Mouse (Mus musculus): ENCODE data around the gene Cyp17a1. TPM values are rescaled to one million over a fixed set of nuclear protein-coding genes. Genes with fewer than 3 reads are reported as not detected.

The Cyp17a1 gene
- polyA plus RNA-seq, 1 experiment from 2014 or later, result 5.8 TPM

GRCm38 (mm10) chr19:46696943-46697342, 24.0 kb upstream of the Cyp17a1 start:
- Histone ChIP-seq H3K4me3 (ENCODE audit: low read depth, low read length) (no peak overlapping the region), H3K36me3 (replicated peaks; ENCODE audit: insufficient read depth, low read length) (no peaks in the 10 kb centered on the region), H3K27ac (ENCODE audit: low read depth) (no peak overlapping the region), H3K27me3 (ENCODE audit: insufficient read depth, low read length) (no peaks in the 10 kb centered on the region), H3K9me3 (ENCODE audit: low read length) (no peaks in the 10 kb centered on the region), H3K9ac (replicated peaks) (no peak overlapping the region), H3K4me1 (ENCODE audit: insufficient read depth) (no peaks in the 10 kb centered on the region), H3K4me2 (ENCODE audit: low read depth, low read length) (no peak overlapping the region)
- DNase-seq (no peak), ATAC-seq (no peak)
- 90% methylated on average over 7 of the region's 7 CpGs for WGBS (ENCODE audit: insufficient replicate concordance)
- no peak for TF ChIP-seq CTCF (IDR thresholded peaks at IDR 0.05; ENCODE audit: low read depth)
- TF ChIP-seq EP300 (IDR thresholded peaks at IDR 0.05; ENCODE audit: low read depth), result no peak

DNA sequence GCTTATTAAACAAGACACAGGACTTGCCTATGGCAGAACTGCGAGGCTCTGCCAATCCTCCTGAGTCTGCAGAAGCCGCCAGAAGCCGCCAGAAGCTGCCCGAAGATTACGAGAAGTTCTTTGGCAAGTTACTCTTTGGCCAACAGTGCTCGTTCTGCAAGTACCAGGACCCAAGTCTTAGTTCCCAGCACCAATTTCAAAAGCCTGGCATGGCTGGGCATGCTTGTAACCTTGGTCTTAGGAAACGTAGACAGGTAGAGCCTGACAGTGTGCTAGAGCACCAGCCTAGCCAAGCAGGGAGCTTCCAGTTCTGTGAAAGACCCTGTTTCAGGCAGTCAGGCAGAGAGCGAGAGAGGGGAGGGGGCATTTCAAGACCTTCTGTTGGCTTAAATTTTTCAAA, 23.5 kb upstream of the Cyp17a1 start:
- WGBS (ENCODE audit: insufficient replicate concordance), result 90% methylated on average over 8 of the region's 8 CpGs
- no peak for TF ChIP-seq EP300 (IDR thresholded peaks at IDR 0.05; ENCODE audit: low read depth)
- DNase-seq, result no peak

GRCm38 (mm10) chr19:46693146-46693545, 20.2 kb upstream of the Cyp17a1 start:
- H3K9ac ChIP-seq (replicated peaks), result no peak overlapping the region
- 82% methylated on average over 4 of the region's 4 CpGs for WGBS (ENCODE audit: insufficient replicate concordance)
- ATAC-seq, result no peak
- H3K9me3 ChIP-seq (ENCODE audit: low read length), result no peaks in the 10 kb centered on the region
- DNase-seq, result no peak
- peaks cover 8% of the 10 kb centered on the region for H3K4me1 ChIP-seq (ENCODE audit: insufficient read depth)
- H3K4me3 ChIP-seq (ENCODE audit: low read depth, low read length), result no peak overlapping the region
- H3K27ac ChIP-seq (ENCODE audit: low read depth), result no peak overlapping the region
- H3K4me2 ChIP-seq (ENCODE audit: low read depth, low read length), result no peak overlapping the region
- H3K36me3 ChIP-seq (replicated peaks; ENCODE audit: insufficient read depth, low read length), result no peaks in the 10 kb centered on the region
- no peak for TF ChIP-seq EP300 (IDR thresholded peaks at IDR 0.05; ENCODE audit: low read depth)
- TF ChIP-seq CTCF (IDR thresholded peaks at IDR 0.05; ENCODE audit: low read depth), result no peak
- no peaks in the 10 kb centered on the region for H3K27me3 ChIP-seq (ENCODE audit: insufficient read depth, low read length)

More for the DNA sequence above, 23.5 kb upstream of the Cyp17a1 start:
- Histone ChIP-seq H3K4me1 (ENCODE audit: insufficient read depth) (no peaks in the 10 kb centered on the region), H3K9ac (replicated peaks) (no peak overlapping the region), H3K4me2 (ENCODE audit: low read depth, low read length) (no peak overlapping the region), H3K27ac (ENCODE audit: low read depth) (no peak overlapping the region), H3K36me3 (replicated peaks; ENCODE audit: insufficient read depth, low read length) (no peaks in the 10 kb centered on the region), H3K4me3 (ENCODE audit: low read depth, low read length) (no peak overlapping the region), H3K27me3 (ENCODE audit: insufficient read depth, low read length) (no peaks in the 10 kb centered on the region), H3K9me3 (ENCODE audit: low read length) (no peaks in the 10 kb centered on the region)
- no peak for ATAC-seq

DNA sequence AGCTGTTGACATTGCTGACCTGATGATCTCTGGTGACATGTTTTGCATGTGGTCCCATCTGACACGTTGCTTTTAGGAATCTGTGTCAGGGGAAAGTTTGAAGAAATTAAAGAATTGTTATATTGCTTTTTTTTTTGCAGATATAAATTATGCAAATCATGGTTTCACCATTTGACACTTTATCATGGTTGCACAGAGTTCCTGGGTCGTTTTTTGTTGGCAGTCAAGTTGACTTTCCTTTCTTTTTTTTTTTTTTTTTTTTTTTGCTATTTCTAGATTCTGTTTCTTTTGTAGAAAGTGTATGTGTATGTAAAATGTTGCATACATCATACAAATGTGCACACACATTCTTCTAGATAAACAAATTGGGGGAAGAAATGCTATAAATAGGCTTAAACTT, 18.1 kb upstream of the Cyp17a1 start:
- H3K27me3 ChIP-seq (ENCODE audit: insufficient read depth, low read length), result no peaks in the 10 kb centered on the region
- no peak overlapping the region for H3K4me2 ChIP-seq (ENCODE audit: low read depth, low read length)
- WGBS (ENCODE audit: insufficient replicate concordance), result 47% methylated on average over 2 of the region's 2 CpGs
- DNase-seq, result no peak
- no peak overlapping the region for H3K9ac ChIP-seq (replicated peaks)
- TF ChIP-seq EP300 (IDR thresholded peaks at IDR 0.05; ENCODE audit: low read depth), result no peak
- TF ChIP-seq CTCF (IDR thresholded peaks at IDR 0.05; ENCODE audit: low read depth), result no peak
- H3K4me3 ChIP-seq (ENCODE audit: low read depth, low read length), result no peak overlapping the region
- peaks cover 8% of the 10 kb centered on the region for H3K4me1 ChIP-seq (ENCODE audit: insufficient read depth)
- H3K27ac ChIP-seq (ENCODE audit: low read depth), result no peak overlapping the region
- no peaks in the 10 kb centered on the region for H3K36me3 ChIP-seq (replicated peaks; ENCODE audit: insufficient read depth, low read length)
- no peak for ATAC-seq
- H3K9me3 ChIP-seq (ENCODE audit: low read length), result no peaks in the 10 kb centered on the region

- no peak for ATAC-seq
- Histone ChIP-seq H3K27ac (ENCODE audit: low read depth) (no peak overlapping the region), H3K4me2 (ENCODE audit: low read depth, low read length) (peak overlapping the region; percentile 75), H3K4me3 (ENCODE audit: low read depth, low read length) (peak overlapping the region; percentile 74), H3K36me3 (replicated peaks; ENCODE audit: insufficient read depth, low read length) (no peaks in the 10 kb centered on the region), H3K27me3 (ENCODE audit: insufficient read depth, low read length) (no peaks in the 10 kb centered on the region), H3K9ac (replicated peaks) (peak overlapping the region; percentile 71), H3K9me3 (ENCODE audit: low read length) (no peaks in the 10 kb centered on the region), H3K4me1 (ENCODE audit: insufficient read depth) (peaks cover 8% of the 10 kb centered on the region)
- no peak for DNase-seq
- 70% methylated on average over 11 of the region's 11 CpGs for WGBS (ENCODE audit: insufficient replicate concordance)
- TF ChIP-seq CTCF (IDR thresholded peaks at IDR 0.05; ENCODE audit: low read depth) (no peak), EP300 (IDR thresholded peaks at IDR 0.05; ENCODE audit: low read depth) (no peak)
These were observed 17.4 kb upstream of the Cyp17a1 start for GRCm38 (mm10) chr19:46690387-46690786.

- TF ChIP-seq EP300 (IDR thresholded peaks at IDR 0.05; ENCODE audit: low read depth), result no peak
- TF ChIP-seq CTCF (IDR thresholded peaks at IDR 0.05; ENCODE audit: low read depth), result no peak
- WGBS (ENCODE audit: insufficient replicate concordance), result 2% methylated on average over 44 of the region's 44 CpGs
- Histone ChIP-seq H3K4me1 (ENCODE audit: insufficient read depth) (peaks cover 8% of the 10 kb centered on the region), H3K4me3 (ENCODE audit: low read depth, low read length) (peak within 1 kb of the TSS; percentile 74), H3K9ac (replicated peaks) (peak within 1 kb of the TSS; percentile 71), H3K4me2 (ENCODE audit: low read depth, low read length) (peak within 1 kb of the TSS; percentile 75), H3K9me3 (ENCODE audit: low read length) (no peaks in the 10 kb centered on the region), H3K27ac (ENCODE audit: low read depth) (0 out of 2 replicates have a peak within 1 kb of the TSS, but pooled peaks have one; percentile 37), H3K36me3 (replicated peaks; ENCODE audit: insufficient read depth, low read length) (no peaks in the 10 kb centered on the region), H3K27me3 (ENCODE audit: insufficient read depth, low read length) (no peaks in the 10 kb centered on the region)
- peak; percentile 98 for ATAC-seq
- peak; percentile 87 for DNase-seq
These were observed 16.7 kb upstream of the Cyp17a1 start, which contains the start of gene Borcs7 for GRCm38 (mm10) chr19:46689460-46690372. Gene Borcs7 (plus strand): TSS chr19:46689906.

Measured in liver, postnatal 0 days (tissue).